Mouse (Mus musculus) retina, embryonic 14.5 days (tissue): Measurements from ENCODE around the gene Cyb5r4.
A peak's percentile ranks its signal among the peaks of the same experiment; 100 is the strongest.
"Not testable (repeated sequence)": the region's sequence is repeated elsewhere in the genome, so short reads cannot be mapped to it uniquely, and the experiment has no call there.

Experiments
- DNase-seq: peaks from one replicate; pipeline ENCODE4 v3.0.0-alpha.2; 2015; ENCODE audit warnings: low spot score

Gene Cyb5r4

GRCm38 (mm10) chr9:87021778-87022523 is at the start of gene Cyb5r4:
Gene Cyb5r4, plus strand, starts transcription at chr9:87022014.
- peak; percentile 97 for DNase-seq

GRCm38 (mm10) chr9:86972471-86972870 is 49.3 kb upstream of the Cyb5r4 start:
- not testable (repeated sequence) for DNase-seq

GRCm38 (mm10) chr9:86973562-86973961 is 48.3 kb upstream of the Cyb5r4 start:
- DNase-seq: no peak

- DNase-seq: no peak
Observed at GRCm38 (mm10) chr9:86976896-86977295, 44.9 kb upstream of the Cyb5r4 start.

GRCm38 (mm10) chr9:86978257-86978907 is 43.4 kb upstream of the Cyb5r4 start:
- no peak for DNase-seq

- DNase-seq: no peak
Observed at GRCm38 (mm10) chr9:86980048-86980447, 41.8 kb upstream of the Cyb5r4 start.

- no peak for DNase-seq
Observed at GRCm38 (mm10) chr9:86980942-86981341, 40.9 kb upstream of the Cyb5r4 start.

GRCm38 (mm10) chr9:86981551-86981950 is 40.3 kb upstream of the Cyb5r4 start:
- no peak for DNase-seq

- no peak for DNase-seq
Observed at GRCm38 (mm10) chr9:86984583-86984982, 37.2 kb upstream of the Cyb5r4 start.

- no peak for DNase-seq
Observed at GRCm38 (mm10) chr9:86985105-86985504, 36.7 kb upstream of the Cyb5r4 start.

GRCm38 (mm10) chr9:86986703-86987296 is 35.0 kb upstream of the Cyb5r4 start:
- peak; percentile 12 for DNase-seq

GRCm38 (mm10) chr9:86989822-86990221 is 32.0 kb upstream of the Cyb5r4 start:
- DNase-seq: no peak

- no peak for DNase-seq
Observed at GRCm38 (mm10) chr9:86991758-86992157, 30.1 kb upstream of the Cyb5r4 start.

- DNase-seq: no peak
Observed at GRCm38 (mm10) chr9:86997046-86997691, 24.6 kb upstream of the Cyb5r4 start.

- DNase-seq: no peak
Observed at GRCm38 (mm10) chr9:86999956-87000582, 21.7 kb upstream of the Cyb5r4 start.

- DNase-seq: no peak
Observed at GRCm38 (mm10) chr9:87004701-87005434, 16.9 kb upstream of the Cyb5r4 start.

GRCm38 (mm10) chr9:87005435-87005779 is 16.4 kb upstream of the Cyb5r4 start:
- DNase-seq: no peak

- DNase-seq: no peak
Observed at GRCm38 (mm10) chr9:87008507-87008906, 13.3 kb upstream of the Cyb5r4 start.

- DNase-seq: no peak
Observed at GRCm38 (mm10) chr9:87008919-87009318, 12.9 kb upstream of the Cyb5r4 start.

- DNase-seq: peak; percentile 57
Observed at GRCm38 (mm10) chr9:87015288-87015937, 6.4 kb upstream of the Cyb5r4 start, which contains the start of gene Ripply2. Gene Ripply2, plus strand, starts transcription at chr9:87015537.

- DNase-seq: no peak
Observed at GRCm38 (mm10) chr9:87015938-87016294, 5.9 kb upstream of the Cyb5r4 start.
